Mouse (Mus musculus): Measurements from ENCODE around the gene Tnrc6a.

The Tnrc6a gene

GRCm38 (mm10) chr7:123242241-123242640 lies 118.6 kb downstream of the Tnrc6a start:
- DNase-seq, result no peak

GRCm38 (mm10) chr7:123244833-123245232 lies 121.1 kb downstream of the Tnrc6a start:
- DNase-seq, result no peak
